Mouse (Mus musculus) kidney, embryonic 16.5 days (tissue): ENCODE measurements at regions not wholly inside any gene's neighbourhood (a gene's known extent, or its start where the extent isn't known, plus 50 kb on each side); places are given as distances from the start of the nearest gene placed in this dataset.

Experiments
- ATAC-seq: fragments of 200-750 bp; cut with Nextera tagmentation; 2 replicates; pipeline ENCODE4 v1.8.0; 2017; ENCODE audit warnings: moderate TSS enrichment; ENCODE audit not compliant: low FRiP score, low TSS enrichment
- H3K27ac ChIP-seq: fragments of 300-500 bp; sonication (generic); 2 replicates; pipeline ENCODE4 v1.5.1; 2014; ENCODE audit warnings: low read length
- H3K27me3 ChIP-seq: fragments of 300-500 bp; sonication (generic); 2 replicates; pipeline ENCODE4 v1.6.1; 2014; ENCODE audit warnings: low read length, control low read depth, mixed read lengths; ENCODE audit not compliant: insufficient read depth
- H3K36me3 ChIP-seq: fragments of 300-500 bp; sonication (generic); 2 replicates; pipeline ENCODE4 v1.6.1; 2014; ENCODE audit warnings: low read length, control low read depth, mixed read lengths; ENCODE audit not compliant: insufficient read depth
- H3K4me1 ChIP-seq: fragments of 300-500 bp; sonication (generic); 2 replicates; pipeline ENCODE4 v1.6.1; 2014; ENCODE audit warnings: low read length, control low read depth, mixed read lengths; ENCODE audit not compliant: insufficient read depth
- H3K4me2 ChIP-seq: fragments of 300-500 bp; sonication (generic); replicated peaks from 2 replicates; pipeline ENCODE4 v1.6.1; 2014; ENCODE audit warnings: low read depth, low read length
- H3K4me3 ChIP-seq: fragments of 300-500 bp; sonication (generic); 2 replicates; pipeline ENCODE4 v1.5.1; 2014; ENCODE audit warnings: mild to moderate bottlenecking, low read length
- H3K9ac ChIP-seq: fragments of 300-500 bp; sonication (generic); replicated peaks from 2 replicates; pipeline ENCODE4 v1.6.1; 2014; ENCODE audit warnings: low read length
- H3K9me3 ChIP-seq: fragments of 300-500 bp; sonication (generic); 2 replicates; pipeline ENCODE4 v1.6.1; 2016; ENCODE audit warnings: low read length, control low read depth
- WGBS: fragments of 180-500 bp; shearing (Covaris S2); extraction: QIAGEN DNeasy Blood & Tissue Kit; methylation state at CpG from one replicate; pipeline ENCODE4 v1.1.7; 2014; 5-methylcytosine and 5-hydroxymethylcytosine counted together

DNA sequence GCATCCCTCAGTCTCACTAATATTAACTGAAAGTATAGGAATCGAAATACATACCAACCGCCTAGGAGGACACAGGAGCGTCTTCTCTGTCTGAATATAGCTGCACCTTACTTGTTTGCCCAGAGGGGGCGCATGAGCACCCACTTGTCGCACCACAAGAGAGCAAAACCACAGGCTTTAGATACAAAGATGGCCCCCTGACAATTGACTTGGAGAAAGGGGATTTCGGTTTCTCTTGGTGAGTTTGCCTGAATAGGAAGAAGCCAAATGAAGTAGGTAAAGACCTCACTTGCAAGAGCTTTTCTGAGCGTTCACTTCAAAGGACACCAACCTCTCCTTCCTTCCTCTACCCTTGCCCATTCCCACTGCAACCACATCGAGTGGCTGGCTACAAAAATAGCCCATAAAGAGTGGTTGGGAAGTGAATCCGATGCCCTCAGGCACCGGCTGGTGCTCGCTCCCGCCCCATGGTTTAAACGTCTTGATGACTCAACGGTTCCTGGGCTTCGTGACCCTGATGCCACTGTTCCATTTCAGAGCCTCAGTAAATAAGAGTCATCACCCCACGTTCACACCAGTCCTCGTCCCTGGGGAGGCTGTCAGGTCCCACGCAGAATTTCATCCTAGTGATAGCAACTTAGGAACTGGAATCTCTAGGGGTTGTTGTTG, 180.1 kb upstream of the Dyrk2 start:
- WGBS, result 71% methylated on average over 18 of the region's 18 CpGs
- Histone ChIP-seq H3K36me3 (no peaks in the 10 kb centered on the region), H3K27ac (no peak overlapping the region), H3K9ac (no peak overlapping the region), H3K4me3 (no peak overlapping the region), H3K4me1 (peaks cover 20% of the 10 kb centered on the region), H3K4me2 (no peak overlapping the region), H3K27me3 (no peaks in the 10 kb centered on the region), H3K9me3 (no peaks in the 10 kb centered on the region)
- ATAC-seq, result no peak

GRCm38 (mm10) chr10:119048643-119049420, 178.8 kb upstream of the Dyrk2 start:
- no peaks in the 10 kb centered on the region for H3K36me3 ChIP-seq
- 87% methylated on average over 6 of the region's 6 CpGs for WGBS
- no peak overlapping the region for H3K27ac ChIP-seq
- ATAC-seq, result no peak
- no peak overlapping the region for H3K4me3 ChIP-seq
- no peak overlapping the region for H3K4me2 ChIP-seq
- no peaks in the 10 kb centered on the region for H3K9me3 ChIP-seq
- peaks cover 16% of the 10 kb centered on the region for H3K4me1 ChIP-seq
- H3K27me3 ChIP-seq, result no peaks in the 10 kb centered on the region
- no peak overlapping the region for H3K9ac ChIP-seq

DNA sequence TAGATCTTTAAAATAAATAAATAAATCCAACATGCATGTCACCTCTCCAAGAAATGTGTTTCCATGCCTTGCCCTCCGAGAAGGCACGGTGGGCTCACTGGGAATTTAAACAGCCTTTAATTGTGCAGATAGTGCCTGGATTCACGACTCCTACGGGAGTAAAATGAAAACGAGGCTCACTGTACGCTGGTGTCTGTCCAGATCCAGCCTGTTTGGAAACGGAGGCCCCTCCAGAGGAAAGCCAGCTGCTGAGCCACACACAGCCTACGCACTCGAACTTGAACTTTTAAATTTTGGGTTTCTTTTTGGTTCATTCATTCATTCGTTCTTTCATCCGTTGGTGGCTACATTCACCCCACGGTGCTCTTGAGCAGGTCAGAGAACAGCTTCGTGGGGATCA, 175.1 kb upstream of the Dyrk2 start:
- Histone ChIP-seq H3K9me3 (no peaks in the 10 kb centered on the region), H3K27ac (no peak overlapping the region), H3K36me3 (no peaks in the 10 kb centered on the region), H3K4me2 (no peak overlapping the region), H3K4me1 (no peaks in the 10 kb centered on the region), H3K4me3 (no peak overlapping the region), H3K27me3 (no peaks in the 10 kb centered on the region), H3K9ac (no peak overlapping the region)
- ATAC-seq, result no peak
- WGBS, result 69% methylated on average over 13 of the region's 13 CpGs

- H3K9me3 ChIP-seq, result no peaks in the 10 kb centered on the region
- no peaks in the 10 kb centered on the region for H3K36me3 ChIP-seq
Observed at GRCm38 (mm10) chr10:119043069-119043468, 173.1 kb upstream of the Dyrk2 start.

DNA sequence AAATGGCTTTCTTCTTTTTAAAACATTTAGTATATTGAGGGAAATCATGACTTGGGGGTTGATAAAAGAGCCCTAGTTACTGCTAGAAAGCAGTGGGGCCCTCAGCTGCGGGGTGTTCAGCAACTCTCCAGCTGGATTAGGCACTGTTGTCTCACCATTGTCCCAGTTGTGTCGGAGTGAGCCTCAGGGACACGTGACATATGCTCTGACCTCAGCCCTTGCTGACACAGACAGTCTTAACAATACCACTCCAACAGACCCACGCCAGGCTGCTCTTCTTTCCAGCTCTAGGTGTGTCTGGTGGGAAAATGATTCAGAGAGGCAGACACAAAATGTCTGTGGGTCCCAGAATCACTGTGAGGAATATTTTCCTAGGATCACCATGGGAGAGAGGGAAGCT, 170.2 kb upstream of the Dyrk2 start:
- no peaks in the 10 kb centered on the region for H3K36me3 ChIP-seq
- no peak overlapping the region for H3K4me3 ChIP-seq
- H3K9me3 ChIP-seq, result no peaks in the 10 kb centered on the region
- WGBS, result 52% methylated on average over 4 of the region's 4 CpGs
- no peak for ATAC-seq
- H3K27me3 ChIP-seq, result no peaks in the 10 kb centered on the region
- 0 out of 2 replicates have a peak, but pooled peaks cover 3% of the 10 kb centered on the region for H3K4me1 ChIP-seq
- no peak overlapping the region for H3K4me2 ChIP-seq
- H3K27ac ChIP-seq, result 0 out of 2 replicates have a peak overlapping the region, but pooled peaks have one; percentile 43
- no peak overlapping the region for H3K9ac ChIP-seq

More at GRCm38 (mm10) chr10:119043069-119043468, 173.1 kb upstream of the Dyrk2 start:
- H3K4me2 ChIP-seq, result no peak overlapping the region
- H3K4me3 ChIP-seq, result no peak overlapping the region
- no peak overlapping the region for H3K9ac ChIP-seq
- WGBS, result 89% methylated on average over 7 of the region's 7 CpGs
- no peak overlapping the region for H3K27ac ChIP-seq
- H3K4me1 ChIP-seq, result 0 out of 2 replicates have a peak, but pooled peaks cover 3% of the 10 kb centered on the region
- no peak for ATAC-seq
- H3K27me3 ChIP-seq, result no peaks in the 10 kb centered on the region

DNA sequence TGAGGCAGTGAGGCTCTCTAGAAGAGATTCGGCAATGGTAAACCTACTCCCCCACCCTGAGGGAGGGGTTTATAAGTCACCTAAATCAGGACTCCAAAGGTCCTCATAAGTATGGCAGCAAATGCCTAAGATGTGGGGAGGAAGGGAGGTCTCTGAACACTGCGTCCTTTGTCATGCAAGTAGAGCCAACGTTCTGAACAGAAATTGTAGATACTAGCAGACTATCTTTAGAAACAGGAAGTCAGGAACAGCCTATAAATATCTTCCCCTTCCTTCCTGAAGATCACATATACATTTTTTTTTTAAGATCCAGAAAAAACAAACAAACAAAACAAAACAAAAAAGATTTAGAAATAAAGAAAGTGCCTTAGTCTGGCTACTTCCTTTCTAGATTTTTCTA, 169.7 kb upstream of the Dyrk2 start:
- H3K36me3 ChIP-seq, result no peaks in the 10 kb centered on the region
- no peak overlapping the region for H3K4me3 ChIP-seq
- no peaks in the 10 kb centered on the region for H3K27me3 ChIP-seq
- no peaks in the 10 kb centered on the region for H3K9me3 ChIP-seq
- no peak overlapping the region for H3K9ac ChIP-seq
- no peak overlapping the region for H3K4me2 ChIP-seq
- no peak overlapping the region for H3K27ac ChIP-seq
- 0 out of 2 replicates have a peak, but pooled peaks cover 3% of the 10 kb centered on the region for H3K4me1 ChIP-seq
- no peak for ATAC-seq
- WGBS, result 41% methylated on average over 3 of the region's 3 CpGs

DNA sequence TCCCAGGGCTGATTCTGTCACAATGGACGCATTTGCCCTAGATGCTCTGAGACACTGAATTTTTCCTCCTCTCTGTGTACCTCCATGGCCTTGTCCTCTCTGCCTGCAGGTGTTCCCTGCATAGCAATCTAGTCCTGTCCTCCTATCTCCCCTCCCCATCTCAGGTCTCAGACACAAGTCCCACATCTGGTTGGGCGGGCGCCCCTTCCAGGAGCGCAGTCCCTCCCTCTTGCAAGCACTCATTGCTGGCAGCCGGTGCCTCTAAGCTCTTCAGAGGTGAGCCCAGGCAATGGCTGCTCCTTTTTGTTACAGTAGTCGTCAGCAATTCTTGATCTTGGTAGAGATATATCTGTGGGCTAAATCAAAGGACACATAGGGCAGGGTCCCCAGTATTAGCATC, 169.0 kb upstream of the Dyrk2 start:
- no peak overlapping the region for H3K4me3 ChIP-seq
- no peaks in the 10 kb centered on the region for H3K27me3 ChIP-seq
- WGBS, result 74% methylated on average over 6 of the region's 6 CpGs
- no peak overlapping the region for H3K9ac ChIP-seq
- no peak for ATAC-seq
- no peak overlapping the region for H3K27ac ChIP-seq
- H3K4me2 ChIP-seq, result no peak overlapping the region
- H3K9me3 ChIP-seq, result no peaks in the 10 kb centered on the region
- 0 out of 2 replicates have a peak, but pooled peaks cover 3% of the 10 kb centered on the region for H3K4me1 ChIP-seq
- no peaks in the 10 kb centered on the region for H3K36me3 ChIP-seq

- 95% methylated on average over 8 of the region's 8 CpGs for WGBS
- H3K27me3 ChIP-seq, result no peaks in the 10 kb centered on the region
Observed at GRCm38 (mm10) chr10:119037781-119038180, 167.8 kb upstream of the Dyrk2 start.

GRCm38 (mm10) chr10:119035863-119036262, 165.9 kb upstream of the Dyrk2 start:
- 0 out of 2 replicates have a peak, but pooled peaks cover 3% of the 10 kb centered on the region for H3K4me1 ChIP-seq
- no peak overlapping the region for H3K4me2 ChIP-seq
- WGBS, result 78% methylated on average over 5 of the region's 5 CpGs
- no peak overlapping the region for H3K4me3 ChIP-seq
- H3K9ac ChIP-seq, result no peak overlapping the region
- no peak overlapping the region for H3K27ac ChIP-seq
- H3K9me3 ChIP-seq, result no peaks in the 10 kb centered on the region
- H3K27me3 ChIP-seq, result no peaks in the 10 kb centered on the region
- H3K36me3 ChIP-seq, result no peaks in the 10 kb centered on the region
- no peak for ATAC-seq

More at GRCm38 (mm10) chr10:119037781-119038180, 167.8 kb upstream of the Dyrk2 start:
- no peak overlapping the region for H3K4me2 ChIP-seq
- H3K36me3 ChIP-seq, result no peaks in the 10 kb centered on the region
- ATAC-seq, result no peak
- H3K4me1 ChIP-seq, result 0 out of 2 replicates have a peak, but pooled peaks cover 3% of the 10 kb centered on the region
- H3K27ac ChIP-seq, result no peak overlapping the region
- no peak overlapping the region for H3K9ac ChIP-seq
- H3K9me3 ChIP-seq, result no peaks in the 10 kb centered on the region
- H3K4me3 ChIP-seq, result no peak overlapping the region

DNA sequence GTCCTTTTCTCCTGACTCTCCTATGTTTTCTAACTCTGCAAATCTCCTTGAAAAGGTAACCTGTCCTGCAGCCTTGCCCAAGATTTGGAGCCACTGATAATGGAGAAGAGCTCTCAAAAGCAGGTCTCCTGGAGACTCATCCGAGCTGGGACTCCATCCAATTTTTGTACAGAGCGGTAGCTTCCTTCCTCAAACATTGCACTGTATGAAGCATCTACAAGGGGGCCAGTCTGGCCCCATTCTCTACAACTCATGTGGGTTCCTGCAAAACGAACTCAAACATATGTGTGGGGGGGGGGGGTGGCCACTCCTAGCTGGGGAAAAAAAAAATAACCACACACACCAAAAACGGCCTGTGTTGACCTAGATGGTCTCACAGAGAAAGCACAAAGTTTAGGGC, 164.4 kb upstream of the Dyrk2 start:
- no peak overlapping the region for H3K9ac ChIP-seq
- no peak for ATAC-seq

More for the DNA sequence above, 164.4 kb upstream of the Dyrk2 start:
- no peak overlapping the region for H3K4me3 ChIP-seq
- no peak overlapping the region for H3K27ac ChIP-seq
- no peaks in the 10 kb centered on the region for H3K27me3 ChIP-seq
- WGBS, result 71% methylated on average over 4 of the region's 4 CpGs
- H3K9me3 ChIP-seq, result no peaks in the 10 kb centered on the region
- no peaks in the 10 kb centered on the region for H3K4me1 ChIP-seq
- no peak overlapping the region for H3K4me2 ChIP-seq
- no peaks in the 10 kb centered on the region for H3K36me3 ChIP-seq
